ENCODE assay signal across 25 mouse cellular contexts in genomic region chr15:92964131-92964530, GRCm38 (mm10).
A peak's percentile ranks its signal among the peaks of the same experiment; 100 is the strongest.
DNase-seq lines count a peak whose midpoint lies in the region; ATAC-seq and TF ChIP-seq lines count a peak whose summit lies in the region.
"Had no signal": no experiment of that assay in that cellular context is flagged by ENCODE, and none has a peak within 500 bp of the region (broad histone marks: within the 10 kb centered on the region; RNA-seq: fewer than 3 reads in every experiment).

No protein-coding gene starts in this region.

- WGBS in embryonic facial prominence, embryonic 11.5 days: 45% methylated on average over 1 of the region's 1 CpGs
- WGBS in embryonic facial prominence, embryonic 10.5 days: 69% methylated on average over 1 of the region's 1 CpGs
- 86% methylated on average over 1 of the region's 1 CpGs for WGBS in cerebellum, adult 2 months
- 73% methylated on average over 1 of the region's 1 CpGs for WGBS in hindbrain, embryonic 13.5 days

- no peak for ATAC-seq in embryonic facial prominence, embryonic 11.5 days (replicated peaks; ENCODE audit: insufficient number of reproducible peaks, low FRiP score, low TSS enrichment, low read depth)
- ATAC-seq in CD4-positive, CD25-positive, alpha-beta regulatory T cell, adult 4 months: no peak
- ATAC-seq in hindbrain, embryonic 13.5 days (ENCODE audit: low FRiP score): no peak
- ATAC-seq: forebrain, embryonic 15.5 days; hindbrain, embryonic 16.5 days; intestine, embryonic 15.5 days had no signal

- no peaks in the 10 kb centered on the region for H3K36me3 ChIP-seq in embryonic facial prominence, embryonic 11.5 days (replicated peaks; ENCODE audit: control insufficient read depth, insufficient read depth, low read depth, low read length)
- no peaks in the 10 kb centered on the region for H3K36me3 ChIP-seq in embryonic facial prominence, embryonic 10.5 days (replicated peaks)
- no peaks in the 10 kb centered on the region for H3K36me3 ChIP-seq in hindbrain, embryonic 13.5 days
- H3K36me3 ChIP-seq: embryonic facial prominence, embryonic 12.5 days; forebrain, embryonic 12.5 days; forebrain, embryonic 15.5 days; hindbrain, embryonic 12.5 days; intestine, embryonic 15.5 days had no signal

- H3K9me3 ChIP-seq in embryonic facial prominence, embryonic 11.5 days (replicated peaks; ENCODE audit: control insufficient read depth, low read length): no peaks in the 10 kb centered on the region
- H3K9me3 ChIP-seq in embryonic facial prominence, embryonic 10.5 days: no peaks in the 10 kb centered on the region
- no peaks in the 10 kb centered on the region for H3K9me3 ChIP-seq in hindbrain, embryonic 13.5 days
- H3K9me3 ChIP-seq: embryonic facial prominence, embryonic 12.5 days; forebrain, embryonic 12.5 days; forebrain, embryonic 15.5 days; hindbrain, embryonic 12.5 days; intestine, embryonic 15.5 days had no signal

- H3K4me3 ChIP-seq in embryonic facial prominence, embryonic 11.5 days (ENCODE audit: low read depth, low read length): no peak overlapping the region
- no peak overlapping the region for H3K4me3 ChIP-seq in embryonic facial prominence, embryonic 10.5 days
- no peak overlapping the region for H3K4me3 ChIP-seq in embryonic fibroblast, embryonic 13.5 days (ENCODE audit: insufficient read depth, low read length)
- H3K4me3 ChIP-seq in cerebellum, adult 2 months (replicated peaks; ENCODE audit: insufficient read depth, low read depth, low read length): no peak overlapping the region
- no peak overlapping the region for H3K4me3 ChIP-seq in hindbrain, embryonic 13.5 days
- H3K4me3 ChIP-seq: embryonic facial prominence, embryonic 12.5 days; forebrain, embryonic 12.5 days; forebrain, embryonic 15.5 days; hindbrain, embryonic 12.5 days; intestine, embryonic 15.5 days had no signal

- H3K27ac ChIP-seq in embryonic facial prominence, embryonic 11.5 days (replicated peaks; ENCODE audit: low read depth, low read length): no peak overlapping the region
- no peak overlapping the region for H3K27ac ChIP-seq in embryonic facial prominence, embryonic 10.5 days (replicated peaks)
- peak overlapping the region; percentile 89 for H3K27ac ChIP-seq in embryonic fibroblast, embryonic 13.5 days (ENCODE audit: insufficient read depth, low read length)
- H3K27ac ChIP-seq in cerebellum, adult 2 months (ENCODE audit: insufficient read depth, low read length): no peak overlapping the region
- H3K27ac ChIP-seq in hindbrain, embryonic 13.5 days: no peak overlapping the region
- H3K27ac ChIP-seq: embryonic facial prominence, embryonic 12.5 days; forebrain, embryonic 12.5 days; forebrain, embryonic 15.5 days; hindbrain, embryonic 12.5 days; intestine, embryonic 15.5 days had no signal

- H3K9ac ChIP-seq in embryonic facial prominence, embryonic 11.5 days (replicated peaks; ENCODE audit: low read length): no peak overlapping the region
- H3K9ac ChIP-seq in hindbrain, embryonic 13.5 days: no peak overlapping the region
- H3K9ac ChIP-seq: embryonic facial prominence, embryonic 12.5 days; forebrain, embryonic 12.5 days; forebrain, embryonic 15.5 days; hindbrain, embryonic 12.5 days; intestine, embryonic 15.5 days had no signal

- TF ChIP-seq POLR2A in embryonic fibroblast, embryonic 13.5 days (IDR thresholded peaks at IDR 0.05; ENCODE audit: low read depth, low read length): no peak
- TF ChIP-seq POLR2A in cerebellum, adult 2 months (IDR thresholded peaks at IDR 0.05; ENCODE audit: borderline replicate concordance, insufficient read depth, low read length): no peak

- H3K4me2 ChIP-seq in embryonic facial prominence, embryonic 11.5 days (ENCODE audit: low read depth, low read length): no peak overlapping the region
- H3K4me2 ChIP-seq in hindbrain, embryonic 13.5 days: no peak overlapping the region
- H3K4me2 ChIP-seq: embryonic facial prominence, embryonic 12.5 days; forebrain, embryonic 12.5 days; forebrain, embryonic 15.5 days; heart, embryonic 11.5 days; hindbrain, embryonic 12.5 days; intestine, embryonic 15.5 days had no signal

- H3K27me3 ChIP-seq in embryonic facial prominence, embryonic 11.5 days (ENCODE audit: control insufficient read depth, insufficient read depth, low read length): no peaks in the 10 kb centered on the region
- no peaks in the 10 kb centered on the region for H3K27me3 ChIP-seq in embryonic facial prominence, embryonic 10.5 days (replicated peaks; ENCODE audit: low read depth, poor library complexity, severe bottlenecking)
- H3K27me3 ChIP-seq in cerebellum, adult 2 months (ENCODE audit: control insufficient read depth, insufficient read depth, low read length): no peaks in the 10 kb centered on the region
- no peaks in the 10 kb centered on the region for H3K27me3 ChIP-seq in hindbrain, embryonic 13.5 days
- H3K27me3 ChIP-seq: embryonic facial prominence, embryonic 12.5 days; forebrain, embryonic 12.5 days; forebrain, embryonic 15.5 days; hindbrain, embryonic 12.5 days; intestine, embryonic 15.5 days had no signal

- TF ChIP-seq CTCF in embryonic fibroblast, embryonic 13.5 days (IDR thresholded peaks at IDR 0.05; ENCODE audit: borderline replicate concordance, insufficient read depth, low read length): no peak
- TF ChIP-seq CTCF in cerebellum, adult 2 months (IDR thresholded peaks at IDR 0.05; ENCODE audit: borderline replicate concordance, insufficient read depth, low read depth, low read length): no peak

- DNase-seq in embryonic facial prominence, embryonic 11.5 days (ENCODE audit: low spot score): peak; percentile 33
- DNase-seq in embryonic facial prominence, embryonic 10.5 days (ENCODE audit: low spot score): no peak
- peak; percentile 47 for DNase-seq in 3134 (ENCODE audit: extremely low read depth, insufficient read length, low spot score)
- DNase-seq in NIH3T3 (ENCODE audit: low read depth): peak; percentile 48
- no peak for DNase-seq in cerebellum, adult 2 months
- DNase-seq: adrenal gland, adult 2 months; adrenal gland, postnatal 14 days; cerebellum, adult 11-12 months; cerebellum, adult 9-10 months; cerebellum, postnatal 25 days; embryo, embryonic 11 days; gastrocnemius, postnatal 25 days; heart, adult 18-20 months; kidney, adult 11 months; kidney, adult 8-10 months had no signal

- H3K4me1 ChIP-seq in embryonic facial prominence, embryonic 11.5 days (ENCODE audit: control insufficient read depth, insufficient read depth, low read length): no peaks in the 10 kb centered on the region
- peaks cover 7% of the 10 kb centered on the region; the same call in 1 of the 2 replicates for H3K4me1 ChIP-seq in embryonic facial prominence, embryonic 10.5 days
- peaks cover 11% of the 10 kb centered on the region for H3K4me1 ChIP-seq in embryonic fibroblast, embryonic 13.5 days (ENCODE audit: control insufficient read depth, insufficient read depth, low read length)
- H3K4me1 ChIP-seq in cerebellum, adult 2 months (ENCODE audit: control insufficient read depth, insufficient read depth, low read length): no peaks in the 10 kb centered on the region
- no peaks in the 10 kb centered on the region for H3K4me1 ChIP-seq in hindbrain, embryonic 13.5 days (replicated peaks)
- H3K4me1 ChIP-seq: embryonic facial prominence, embryonic 12.5 days; forebrain, embryonic 12.5 days; forebrain, embryonic 15.5 days; hindbrain, embryonic 12.5 days; intestine, embryonic 15.5 days had no signal

Comparison
In these comparisons a context has a peak if more than half of its experiments do, and no peak if none do; other contexts are left out.
1. DNase-seq: peak in embryonic facial prominence, embryonic 11.5 days (single experiment), 3134 (single experiment) and NIH3T3 (single experiment); none in embryonic facial prominence, embryonic 10.5 days (single experiment) and cerebellum, adult 2 months (0 of 2).